Mouse (Mus musculus): ENCODE measurements around the gene Klhdc7a. TPM values are rescaled to one million over a fixed set of nuclear protein-coding genes. Genes with fewer than 3 reads are reported as not detected.
"Not testable (repeated sequence)": the region's sequence is repeated elsewhere in the genome, so short reads cannot be mapped to it uniquely, and the experiment has no call there.

The Klhdc7a gene
- polyA plus RNA-seq, 2 experiments = 0.20 to 0.39 TPM

DNA sequence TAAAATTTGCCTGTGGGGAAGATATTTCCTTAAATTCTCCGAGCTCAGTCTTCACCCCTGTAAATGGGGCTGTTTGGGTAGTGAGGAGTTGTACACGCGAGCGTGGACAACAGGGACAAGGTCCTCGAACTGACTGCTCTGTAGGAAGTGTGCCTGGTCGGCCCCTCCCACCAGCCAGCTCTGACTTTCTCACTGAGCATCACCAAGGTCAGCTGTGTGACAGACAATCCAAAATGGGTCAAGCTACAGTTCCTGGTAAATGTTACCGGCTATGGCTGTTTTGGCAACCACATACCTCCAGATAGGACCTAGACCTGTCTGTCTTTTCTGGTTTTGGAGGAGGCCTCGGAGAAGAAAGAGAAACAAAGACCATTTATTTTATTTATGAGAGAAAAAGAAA is 6.0 kb downstream of the Klhdc7a start:
- no peak overlapping the region for H3K4me3 ChIP-seq (ENCODE audit: insufficient read depth in 1 of 2, low read depth in 2 of 2, low read length in 2 of 2)
- DNase-seq (ENCODE audit: low read depth in 3 of 3, low spot score in 3 of 3) (no peak), ATAC-seq (ENCODE audit: insufficient read depth) (no peak)
- no peak for TF ChIP-seq EP300 (IDR thresholded peaks at IDR 0.05; ENCODE audit: low read depth)
- TF ChIP-seq CTCF (IDR thresholded peaks at IDR 0.05; ENCODE audit: low read depth) = no peak
- H3K4me1 ChIP-seq (replicated peaks; ENCODE audit: control insufficient read depth in 2 of 2, insufficient read depth in 2 of 2, low read length in 1 of 2) = no peaks in the 10 kb centered on the region
- H3K27me3 ChIP-seq (ENCODE audit: control insufficient read depth, insufficient read depth, low read length) = no peaks in the 10 kb centered on the region
- H3K27ac ChIP-seq = no peak overlapping the region
- no peaks in the 10 kb centered on the region for H3K9me3 ChIP-seq (ENCODE audit: control insufficient read depth, low read length)
- H3K9ac ChIP-seq (replicated peaks) = no peak overlapping the region
- H3K36me3 ChIP-seq (replicated peaks; ENCODE audit: control insufficient read depth, insufficient read depth, low read depth) = no peaks in the 10 kb centered on the region
- H3K4me2 ChIP-seq (ENCODE audit: low read depth) = no peak overlapping the region
- 68% methylated on average over 8 of the region's 8 CpGs for WGBS (ENCODE audit: insufficient replicate concordance)

DNA sequence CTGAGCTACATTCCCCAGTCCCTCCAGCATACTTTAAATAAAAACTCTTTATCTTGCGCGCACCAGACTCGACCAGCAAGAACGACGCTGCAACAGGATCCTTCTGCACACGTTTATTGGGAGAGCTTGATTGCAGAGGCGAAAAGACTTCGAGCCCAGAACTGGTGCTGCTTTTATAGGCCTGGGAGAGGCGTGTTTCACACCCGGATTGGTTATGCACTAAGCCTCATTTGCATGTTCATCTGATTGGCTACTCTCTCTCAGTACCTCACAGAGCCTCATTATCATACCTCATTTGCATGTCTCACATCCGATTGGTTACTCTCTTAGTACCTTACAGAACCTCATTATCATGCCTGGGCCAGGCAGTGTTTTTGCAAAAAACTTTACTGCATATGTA is 6.5 kb downstream of the Klhdc7a start:
- WGBS (ENCODE audit: insufficient replicate concordance) = 79% methylated on average over 11 of the region's 11 CpGs
- not testable (repeated sequence) for H3K27ac ChIP-seq

DNA sequence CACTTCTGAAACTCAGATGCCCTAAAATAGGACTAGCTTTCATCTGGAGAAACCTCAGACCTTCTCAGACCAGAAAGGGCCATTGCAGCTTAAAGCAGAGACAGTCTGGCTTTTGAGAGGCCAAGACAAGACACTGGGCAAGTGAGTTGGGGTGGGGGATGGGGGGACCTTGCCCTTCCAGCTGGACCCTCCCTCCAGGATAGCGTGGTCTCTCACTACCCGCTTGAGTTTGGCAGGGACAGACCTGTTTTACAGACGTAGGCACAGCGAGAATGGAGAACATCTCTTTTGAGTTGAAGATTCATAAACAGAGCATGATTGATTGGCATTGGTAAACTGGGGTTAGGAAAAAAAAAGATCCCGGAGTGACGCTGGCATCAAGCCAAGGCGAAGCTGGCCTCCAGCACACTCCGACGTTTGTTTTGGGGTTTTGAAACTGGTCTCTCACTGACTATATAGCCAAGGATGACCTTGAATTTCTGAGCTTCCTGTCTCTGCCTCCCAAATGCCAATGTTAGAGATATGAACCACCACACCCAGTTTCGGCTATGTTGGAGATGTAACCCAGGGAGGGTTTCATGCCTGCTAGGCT is 7.0 kb downstream of the Klhdc7a start:
- Histone ChIP-seq H3K27ac (no peak overlapping the region), H3K36me3 (replicated peaks; ENCODE audit: control insufficient read depth, insufficient read depth, low read depth) (no peaks in the 10 kb centered on the region), H3K9ac (replicated peaks) (no peak overlapping the region), H3K9me3 (ENCODE audit: control insufficient read depth, low read length) (no peaks in the 10 kb centered on the region), H3K4me2 (ENCODE audit: low read depth) (no peak overlapping the region), H3K4me3 (ENCODE audit: insufficient read depth in 1 of 2, low read depth in 2 of 2, low read length in 2 of 2) (no peak overlapping the region), H3K4me1 (replicated peaks; ENCODE audit: control insufficient read depth in 2 of 2, insufficient read depth in 2 of 2, low read length in 1 of 2) (no peaks in the 10 kb centered on the region), H3K27me3 (ENCODE audit: control insufficient read depth, insufficient read depth, low read length) (no peaks in the 10 kb centered on the region)
- 77% methylated on average over 10 of the region's 10 CpGs for WGBS (ENCODE audit: insufficient replicate concordance)
- ATAC-seq (ENCODE audit: insufficient read depth) = no peak
- TF ChIP-seq CTCF (IDR thresholded peaks at IDR 0.05; ENCODE audit: low read depth) (no peak), EP300 (IDR thresholded peaks at IDR 0.05; ENCODE audit: low read depth) (no peak)
- DNase-seq (ENCODE audit: low read depth in 3 of 3, low spot score in 3 of 3) = no peak

More for the DNA sequence above, 6.5 kb downstream of the Klhdc7a start:
- not testable (repeated sequence) for H3K36me3 ChIP-seq (replicated peaks; ENCODE audit: control insufficient read depth, insufficient read depth, low read depth); H3K4me1 ChIP-seq (replicated peaks; ENCODE audit: control insufficient read depth in 2 of 2, insufficient read depth in 2 of 2, low read length in 1 of 2); H3K27me3 ChIP-seq (ENCODE audit: control insufficient read depth, insufficient read depth, low read length); H3K9ac ChIP-seq (replicated peaks); ATAC-seq (ENCODE audit: insufficient read depth); H3K4me2 ChIP-seq (ENCODE audit: low read depth); DNase-seq (ENCODE audit: low read depth in 3 of 3, low spot score in 3 of 3); H3K9me3 ChIP-seq (ENCODE audit: control insufficient read depth, low read length); H3K4me3 ChIP-seq (ENCODE audit: insufficient read depth in 1 of 2, low read depth in 2 of 2, low read length in 2 of 2)

DNA sequence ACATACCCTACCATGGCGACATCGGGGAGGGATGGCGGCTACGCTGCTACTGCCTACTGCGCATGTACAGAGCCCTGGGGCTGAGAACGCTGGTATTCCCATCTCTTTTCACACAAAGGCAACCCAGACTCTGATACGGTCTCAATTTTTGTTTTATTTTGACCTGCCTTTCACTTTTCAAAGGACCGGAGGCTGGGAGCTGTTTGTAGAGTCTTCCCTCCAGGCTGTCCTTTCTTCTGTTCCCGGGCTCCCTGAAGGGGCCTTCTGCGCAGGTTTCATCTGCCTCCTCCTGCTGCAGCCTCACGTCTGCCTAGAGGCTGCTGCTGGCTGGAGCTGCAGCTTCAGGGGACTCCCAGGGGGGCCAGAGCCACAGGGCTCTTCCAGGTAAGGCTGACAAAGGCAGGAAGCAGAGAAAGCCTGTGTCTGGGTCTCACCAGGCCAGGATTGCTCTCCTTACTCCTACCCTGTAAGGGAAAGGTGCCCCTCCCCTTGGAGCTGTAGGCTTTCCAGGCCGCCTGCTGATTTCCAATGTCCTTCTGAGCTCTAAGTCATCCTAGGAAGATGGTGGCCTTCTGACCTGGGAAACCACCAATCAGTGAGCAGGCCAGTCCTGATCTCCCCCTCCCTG is 7.6 kb downstream of the Klhdc7a start:
- no peaks in the 10 kb centered on the region for H3K27me3 ChIP-seq (ENCODE audit: control insufficient read depth, insufficient read depth, low read length)
- WGBS (ENCODE audit: insufficient replicate concordance) = 70% methylated on average over 12 of the region's 12 CpGs
- H3K4me3 ChIP-seq (ENCODE audit: insufficient read depth in 1 of 2, low read depth in 2 of 2, low read length in 2 of 2) = no peak overlapping the region
- no peak overlapping the region for H3K9ac ChIP-seq (replicated peaks)
- ATAC-seq (ENCODE audit: insufficient read depth) = no peak
- no peak for DNase-seq (ENCODE audit: low read depth in 3 of 3, low spot score in 3 of 3)
- H3K4me1 ChIP-seq (replicated peaks; ENCODE audit: control insufficient read depth in 2 of 2, insufficient read depth in 2 of 2, low read length in 1 of 2) = no peaks in the 10 kb centered on the region
- TF ChIP-seq EP300 (IDR thresholded peaks at IDR 0.05; ENCODE audit: low read depth) = no peak
- no peak for TF ChIP-seq CTCF (IDR thresholded peaks at IDR 0.05; ENCODE audit: low read depth)
- no peak overlapping the region for H3K4me2 ChIP-seq (ENCODE audit: low read depth)
- H3K36me3 ChIP-seq (replicated peaks; ENCODE audit: control insufficient read depth, insufficient read depth, low read depth) = no peaks in the 10 kb centered on the region
- H3K9me3 ChIP-seq (ENCODE audit: control insufficient read depth, low read length) = no peaks in the 10 kb centered on the region
- H3K27ac ChIP-seq = no peak overlapping the region

DNA sequence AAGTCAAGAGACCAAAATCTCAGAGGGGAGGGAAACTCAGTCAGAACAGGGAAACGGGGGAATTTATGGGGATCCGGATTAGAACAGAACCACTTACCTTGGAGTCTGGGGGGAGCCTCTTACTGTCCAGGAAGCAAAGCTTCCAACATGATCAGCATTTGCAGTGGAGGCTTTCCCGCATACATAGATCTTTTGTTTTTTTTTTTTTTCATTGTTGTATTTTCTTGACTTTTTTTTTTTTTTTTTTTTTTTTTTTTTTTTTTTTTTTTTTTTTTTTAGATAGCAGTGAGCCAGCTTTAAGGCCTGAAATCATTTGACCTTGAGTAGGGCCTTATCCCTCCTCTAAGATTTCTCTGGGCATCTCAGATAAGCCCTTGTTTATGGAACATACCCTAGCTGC is 8.6 kb downstream of the Klhdc7a start:
- Histone ChIP-seq H3K4me2 (ENCODE audit: low read depth) (no peak overlapping the region), H3K9me3 (ENCODE audit: control insufficient read depth, low read length) (no peaks in the 10 kb centered on the region)
- WGBS (ENCODE audit: insufficient replicate concordance) = 76% methylated on average over 3 of the region's 3 CpGs

More for the DNA sequence above, 8.6 kb downstream of the Klhdc7a start:
- no peak overlapping the region for H3K4me3 ChIP-seq (ENCODE audit: insufficient read depth in 1 of 2, low read depth in 2 of 2, low read length in 2 of 2)
- no peaks in the 10 kb centered on the region for H3K36me3 ChIP-seq (replicated peaks; ENCODE audit: control insufficient read depth, insufficient read depth, low read depth)
- DNase-seq (ENCODE audit: low read depth in 3 of 3, low spot score in 3 of 3) (no peak), ATAC-seq (ENCODE audit: insufficient read depth) (no peak)
- no peaks in the 10 kb centered on the region for H3K27me3 ChIP-seq (ENCODE audit: control insufficient read depth, insufficient read depth, low read length)
- TF ChIP-seq EP300 (IDR thresholded peaks at IDR 0.05; ENCODE audit: low read depth) (no peak), CTCF (IDR thresholded peaks at IDR 0.05; ENCODE audit: low read depth) (no peak)
- no peak overlapping the region for H3K9ac ChIP-seq (replicated peaks)
- H3K4me1 ChIP-seq (replicated peaks; ENCODE audit: control insufficient read depth in 2 of 2, insufficient read depth in 2 of 2, low read length in 1 of 2) = no peaks in the 10 kb centered on the region
- H3K27ac ChIP-seq = no peak overlapping the region
